Mouse (Mus musculus) neutrophil, adult 83 days (primary cell): Measurements from ENCODE around the gene Cyp4f15. TPM values are rescaled to one million over a fixed set of nuclear protein-coding genes. Genes with fewer than 3 reads are reported as not detected.

Experiments
- total RNA-seq, 2 experiments: library from RNA; stranded (reverse); gene quantifications; one replicate each; pipeline ENCODE4 v1.2.4; 2023

Cyp4f15 gene
- total RNA-seq = not detected

DNA sequence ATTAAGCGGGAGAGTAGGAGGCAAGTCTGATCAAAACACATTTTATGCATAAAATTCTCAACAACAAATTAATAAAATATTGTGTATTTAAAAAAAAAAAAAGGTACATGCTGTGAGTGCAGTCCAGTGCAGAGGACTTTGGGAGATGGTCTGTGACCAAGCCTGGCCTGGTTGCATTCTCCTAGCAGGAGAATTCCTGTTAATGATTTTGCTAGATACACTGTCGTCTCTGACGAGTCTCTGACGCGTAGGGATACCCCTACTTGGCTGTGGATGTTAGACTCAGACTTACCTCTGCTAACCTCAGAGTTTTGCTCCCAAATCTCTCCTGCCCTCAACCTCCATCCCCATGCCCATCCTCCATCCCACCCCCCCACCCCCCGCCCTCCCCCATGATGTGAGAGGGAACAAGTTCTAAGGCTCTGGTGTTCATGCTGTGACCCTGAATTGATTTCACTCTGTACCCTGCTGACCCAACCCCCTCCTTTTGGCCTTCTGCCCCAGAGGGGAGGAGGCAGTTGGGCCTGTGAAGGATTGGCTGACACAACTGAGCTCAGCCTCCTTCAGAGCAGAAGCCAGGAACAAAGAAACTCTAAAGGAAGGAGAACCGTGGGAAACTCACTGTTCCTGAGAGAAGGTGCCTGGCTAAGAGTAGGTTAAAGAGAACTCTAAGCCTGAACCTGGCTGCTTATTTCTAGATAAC is at the start of gene Cyp4f15:
Gene Cyp4f15 (plus strand): TSS at position 580 of the 703 bp plus-strand sequence.

DNA sequence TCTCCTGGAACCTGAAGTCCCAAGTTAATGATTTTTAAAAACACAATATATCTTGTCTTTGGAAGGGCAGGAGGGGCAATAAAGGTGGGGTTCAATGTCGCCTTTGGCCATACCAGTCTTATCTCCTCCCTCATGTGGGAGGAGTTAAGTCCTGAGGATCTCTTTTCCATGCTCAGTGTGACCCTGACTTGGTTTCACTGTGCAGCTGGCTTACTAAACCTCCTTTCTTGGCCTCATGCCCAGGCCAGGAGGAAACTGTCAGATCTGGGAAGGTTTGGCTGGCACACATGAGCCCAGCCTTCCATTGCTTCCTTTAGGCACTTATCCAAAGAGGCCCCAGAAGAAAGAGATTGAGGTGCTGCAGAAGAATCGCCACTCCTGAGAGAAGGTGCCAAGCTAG is 26.7 kb upstream of the Cyp4f15 start, which contains the start of gene Cyp4f40:
Gene Cyp4f40 (plus strand): TSS at position 189 of the 400 bp plus-strand sequence.

Other genes starting within 250 kb of the Cyp4f15 start
- gene Cyp4f39, start 232.9 kb upstream of the Cyp4f15 start, total RNA-seq = not detected
- gene Cyp4f17, start 179.6 kb upstream of the Cyp4f15 start, total RNA-seq = under 1 TPM; 0.18 to 0.33 TPM
- gene Cyp4f16, start 149.1 kb upstream of the Cyp4f15 start, total RNA-seq = 10 to 100 TPM; 15.9 to 18.9 TPM
- under 1 TPM; 0.50 to 0.84 TPM for gene Cyp4f37, start 64.3 kb upstream of the Cyp4f15 start, total RNA-seq
- gene Cyp4f40, start 26.7 kb upstream of the Cyp4f15 start, total RNA-seq = not detected
- gene Zfp871, start 102.7 kb downstream of the Cyp4f15 start, total RNA-seq = 10 to 100 TPM; 49.8 to 50.2 TPM
- under 1 TPM in 1 of 2 experiments, not detected in 1; 0.33 TPM for gene Zfp811, start 124.3 kb downstream of the Cyp4f15 start, total RNA-seq
- gene Zfp799, start 144.6 kb downstream of the Cyp4f15 start, total RNA-seq = 1 to 10 TPM; 2.2 to 2.6 TPM
- gene Zfp870, start 206.0 kb downstream of the Cyp4f15 start, total RNA-seq = 1 to 10 TPM in 1 of 2 experiments, under 1 TPM in 1; 0.75 to 1.7 TPM
- not detected for gene Cyp4f14, start 231.7 kb downstream of the Cyp4f15 start, total RNA-seq